Mouse (Mus musculus) MEL (cell line): ENCODE measurements around the gene Auts2.

ENCODE experiments used
- BHLHE40 ChIP-seq: IDR thresholded peaks from 2 replicates; pipeline ENCODE4 v1.6.1; 2012; ENCODE audit warnings: low read depth, mild to moderate bottlenecking, inconsistent platforms, low read length, improper control_type of control experiment, borderline replicate concordance
- CTCF ChIP-seq, 3 experiments: IDR thresholded peaks in 2 of 3; conservative IDR thresholded peaks in 1 of 3; 2 replicates each; pipeline ENCODE4 v1.5.1; 2011 to 2012; ENCODE audit warnings: low read length in 3 of 3, low read depth in 2 of 3, mild to moderate bottlenecking in 2 of 3, improper control_type of control experiment in 1 of 3, inconsistent platforms in 1 of 3, mixed read lengths in 1 of 3, moderate library complexity in 1 of 3; ENCODE audit not compliant: control insufficient read depth in 1 of 3, insufficient read depth in 1 of 3, poor library complexity in 1 of 3, severe bottlenecking in 1 of 3
- POLR2A ChIP-seq, 2 experiments: IDR thresholded peaks; 2 replicates each; pipeline ENCODE4 v1.6.1; 2011 to 2012; ENCODE audit warnings: low read length in 2 of 2, mild to moderate bottlenecking in 2 of 2, control low read depth in 1 of 2, improper control_type of control experiment in 1 of 2, low read depth in 1 of 2, moderate library complexity in 1 of 2; ENCODE audit not compliant: control insufficient read depth in 1 of 2, insufficient read depth in 1 of 2, poor library complexity in 1 of 2

- no peak for TF ChIP-seq CTCF (IDR thresholded peaks at IDR 0.05 in 2 of 3, conservative IDR thresholded peaks at IDR 0.05 in 1 of 3; ENCODE audit: control insufficient read depth in 1 of 3, insufficient read depth in 1 of 3, low read depth in 2 of 3, low read length in 3 of 3, poor library complexity in 1 of 3, severe bottlenecking in 1 of 3)
- TF ChIP-seq BHLHE40, result no peak
- TF ChIP-seq POLR2A (IDR thresholded peaks at IDR 0.05; ENCODE audit: control insufficient read depth in 1 of 2, insufficient read depth in 1 of 2, low read depth in 1 of 2, low read length in 2 of 2, poor library complexity in 1 of 2), result no peak
Measured at GRCm38 (mm10) chr5:132272132-132272531, 271.0 kb downstream of the Auts2 start.
